Mouse (Mus musculus) forebrain, embryonic 16.5 days (tissue): ENCODE data around the gene Myl6. TPM values are rescaled to one million over a fixed set of nuclear protein-coding genes. Genes with fewer than 3 reads are reported as not detected.

ENCODE experiments used
- ATAC-seq: fragments of 200-750 bp; cut with Nextera tagmentation; 2 replicates; pipeline ENCODE4 v1.8.0; 2017; ENCODE audit warnings: mild to moderate bottlenecking, moderate library complexity
- H3K27ac ChIP-seq: fragments of 300-500 bp; sonication (generic); 2 replicates; pipeline ENCODE4 v1.5.1; 2014; ENCODE audit warnings: low read length, control low read depth
- H3K27me3 ChIP-seq: fragments of 300-500 bp; sonication (generic); replicated peaks from 2 replicates; pipeline ENCODE4 v1.6.1; 2014; ENCODE audit warnings: low read length; ENCODE audit not compliant: control insufficient read depth, insufficient read depth
- H3K36me3 ChIP-seq: fragments of 300-500 bp; sonication (generic); 2 replicates; pipeline ENCODE4 v1.6.1; 2014; ENCODE audit not compliant: control insufficient read depth, insufficient read depth
- H3K4me1 ChIP-seq: fragments of 300-500 bp; sonication (generic); replicated peaks from 2 replicates; pipeline ENCODE4 v1.6.1; 2014; ENCODE audit warnings: low read length; ENCODE audit not compliant: control insufficient read depth, insufficient read depth
- H3K4me2 ChIP-seq: fragments of 300-500 bp; sonication (generic); 2 replicates; pipeline ENCODE4 v1.6.1; 2014; ENCODE audit warnings: mild to moderate bottlenecking, low read length, control low read depth
- H3K4me3 ChIP-seq: fragments of 300-500 bp; sonication (generic); replicated peaks from 2 replicates; pipeline ENCODE4 v1.5.1; 2014; ENCODE audit warnings: mild to moderate bottlenecking, low read length, control low read depth
- H3K9ac ChIP-seq: fragments of 300-500 bp; sonication (generic); replicated peaks from 2 replicates; pipeline ENCODE4 v1.6.1; 2014; ENCODE audit warnings: low read depth, low read length, control low read depth
- H3K9me3 ChIP-seq: fragments of 300-500 bp; sonication (generic); 2 replicates; pipeline ENCODE4 v1.6.1; 2016; ENCODE audit warnings: low read length; ENCODE audit not compliant: control insufficient read depth
- WGBS: fragments of 180-500 bp; shearing (Covaris S2); extraction: QIAGEN DNeasy Blood & Tissue Kit; methylation state at CpG from one replicate; pipeline ENCODE4 v1.1.7; 2014; 5-methylcytosine and 5-hydroxymethylcytosine counted together
- microRNA-seq: library from miRNA; unstranded; fragments of <30 nt; microRNA quantifications from one replicate; pipeline ENCODE4, GENCODE M21; 2017
- polyA plus RNA-seq: library from polyadenylated mRNA; unstranded; fragments of >200 nt; fragmentation: Nextera tagmentation; extraction: Ambion mirVana; gene quantifications from 2 replicates; pipeline ENCODE4 v1.2.1, GENCODE M21; 2015

Myl6 gene
- polyA plus RNA-seq, 1 experiment from 2014 or later, result 678 TPM

- peak overlapping the region; percentile 20; the same call in 1 of the 2 replicates for H3K4me2 ChIP-seq
- H3K27me3 ChIP-seq, result no peaks in the 10 kb centered on the region
- no peak overlapping the region for H3K4me3 ChIP-seq
- H3K9me3 ChIP-seq, result no peaks in the 10 kb centered on the region
- H3K27ac ChIP-seq, result no peak overlapping the region
- no peak overlapping the region for H3K9ac ChIP-seq
- peak; percentile 16; the same call in 1 of the 2 replicates for ATAC-seq
- no peaks in the 10 kb centered on the region; the same call in 1 of the 2 replicates for H3K4me1 ChIP-seq
- H3K36me3 ChIP-seq, result no peaks in the 10 kb centered on the region
- WGBS, result 4% methylated on average over 6 of the region's 6 CpGs
Measured at GRCm38 (mm10) chr10:128455280-128455679, 38.7 kb downstream of the Myl6 start.

GRCm38 (mm10) chr10:128454471-128454870 is 39.5 kb downstream of the Myl6 start:
- Histone ChIP-seq H3K4me3 (no peak overlapping the region), H3K9ac (no peak overlapping the region), H3K4me2 (no peak overlapping the region), H3K4me1 (no peaks in the 10 kb centered on the region), H3K27ac (no peak overlapping the region), H3K27me3 (no peaks in the 10 kb centered on the region), H3K36me3 (no peaks in the 10 kb centered on the region), H3K9me3 (no peaks in the 10 kb centered on the region)
- 79% methylated on average over 3 of the region's 3 CpGs for WGBS
- no peak for ATAC-seq

GRCm38 (mm10) chr10:128451014-128451413 is 42.9 kb downstream of the Myl6 start:
- no peaks in the 10 kb centered on the region for H3K36me3 ChIP-seq
- H3K27me3 ChIP-seq, result no peaks in the 10 kb centered on the region
- no peak for ATAC-seq
- no peak overlapping the region for H3K27ac ChIP-seq
- H3K9ac ChIP-seq, result no peak overlapping the region
- no peaks in the 10 kb centered on the region for H3K9me3 ChIP-seq
- no peak overlapping the region for H3K4me2 ChIP-seq
- 83% methylated on average over 6 of the region's 6 CpGs for WGBS
- H3K4me1 ChIP-seq, result no peaks in the 10 kb centered on the region
- no peak overlapping the region for H3K4me3 ChIP-seq

GRCm38 (mm10) chr10:128445407-128445806 is 48.5 kb downstream of the Myl6 start:
- no peak overlapping the region for H3K27ac ChIP-seq
- peaks cover 7% of the 10 kb centered on the region; the same call in 1 of the 2 replicates for H3K36me3 ChIP-seq
- WGBS, result 96% methylated on average over 4 of the region's 4 CpGs
- no peak overlapping the region for H3K4me2 ChIP-seq
- no peaks in the 10 kb centered on the region for H3K4me1 ChIP-seq
- H3K27me3 ChIP-seq, result no peaks in the 10 kb centered on the region
- no peaks in the 10 kb centered on the region for H3K9me3 ChIP-seq
- no peak for ATAC-seq
- no peak overlapping the region for H3K9ac ChIP-seq
- no peak overlapping the region for H3K4me3 ChIP-seq

GRCm38 (mm10) chr10:128444354-128444753 is 49.6 kb downstream of the Myl6 start:
- H3K9ac ChIP-seq, result no peak overlapping the region
- peaks cover 11% of the 10 kb centered on the region for H3K36me3 ChIP-seq
- no peaks in the 10 kb centered on the region for H3K9me3 ChIP-seq
- H3K4me3 ChIP-seq, result no peak overlapping the region
- no peaks in the 10 kb centered on the region for H3K4me1 ChIP-seq
- H3K4me2 ChIP-seq, result no peak overlapping the region
- H3K27me3 ChIP-seq, result no peaks in the 10 kb centered on the region
- H3K27ac ChIP-seq, result no peak overlapping the region
- WGBS, result 76% methylated on average over 6 of the region's 6 CpGs
- ATAC-seq, result no peak

GRCm38 (mm10) chr10:128442718-128443117 is 51.2 kb downstream of the Myl6 start:
- H3K4me3 ChIP-seq, result no peak overlapping the region
- H3K9me3 ChIP-seq, result no peaks in the 10 kb centered on the region
- WGBS, result 83% methylated on average over 1 of the region's 1 CpGs
- no peak for ATAC-seq
- H3K36me3 ChIP-seq, result peaks cover 17% of the 10 kb centered on the region
- H3K9ac ChIP-seq, result no peak overlapping the region
- H3K27ac ChIP-seq, result no peak overlapping the region
- H3K27me3 ChIP-seq, result no peaks in the 10 kb centered on the region
- H3K4me1 ChIP-seq, result no peaks in the 10 kb centered on the region
- H3K4me2 ChIP-seq, result no peak overlapping the region

GRCm38 (mm10) chr10:128441324-128442119 is 52.4 kb downstream of the Myl6 start:
- Histone ChIP-seq H3K27ac (no peak overlapping the region), H3K9me3 (no peaks in the 10 kb centered on the region), H3K4me1 (no peaks in the 10 kb centered on the region), H3K27me3 (no peaks in the 10 kb centered on the region), H3K4me3 (no peak overlapping the region), H3K36me3 (peaks cover 23% of the 10 kb centered on the region), H3K4me2 (no peak overlapping the region), H3K9ac (no peak overlapping the region)
- peak; percentile 43; the same call in 1 of the 2 replicates for ATAC-seq
- WGBS, result 83% methylated on average over 10 of the region's 10 CpGs

Small RNA genes lying within 50 kb of the gene (microRNA-seq; reads per million reads assigned to microRNA genes)
- gene Mir6916 (not detected), gene Mir8105 (not detected)

Other genes with a start within 250 kb of the Myl6 start
- gene Apon, start 240.0 kb downstream of the Myl6 start, polyA plus RNA-seq, result not detected in 2 replicates
- gene Apof, start 225.5 kb downstream of the Myl6 start, polyA plus RNA-seq, result not detected in 2 replicates
- 18.7 and 23.3 TPM in 2 replicates for gene Stat2, start 223.6 kb downstream of the Myl6 start, polyA plus RNA-seq
- gene Il23a, start 195.4 kb downstream of the Myl6 start, polyA plus RNA-seq, result 0.39 TPM in 1 of 2 replicates, not detected in the other
- 27.8 and 28.5 TPM in 2 replicates for gene Pan2, start 190.8 kb downstream of the Myl6 start, polyA plus RNA-seq
- 190 and 195 TPM in 2 replicates for gene Cnpy2, start 171.7 kb downstream of the Myl6 start, polyA plus RNA-seq
- 247 and 259 TPM in 2 replicates for gene Cs, start 156.4 kb downstream of the Myl6 start, polyA plus RNA-seq
- 32.2 and 32.7 TPM in 2 replicates for gene Coq10a, start 125.1 kb downstream of the Myl6 start, polyA plus RNA-seq
- gene Ankrd52, start 117.0 kb downstream of the Myl6 start, polyA plus RNA-seq, result 11.3 and 13.2 TPM in 2 replicates
- gene Slc39a5, start 92.9 kb downstream of the Myl6 start, polyA plus RNA-seq, result 0.10 and 0.25 TPM in 2 replicates
- 139 and 147 TPM in 2 replicates for gene Nabp2, start 82.7 kb downstream of the Myl6 start, polyA plus RNA-seq
- 121 and 122 TPM in 2 replicates for gene Rnf41, start 82.5 kb downstream of the Myl6 start, polyA plus RNA-seq
- gene Smarcc2, start 34.9 kb downstream of the Myl6 start, polyA plus RNA-seq, result 215 and 217 TPM in 2 replicates
- 5.4 and 5.9 TPM in 2 replicates for gene Myl6b, start 4.5 kb upstream of the Myl6 start, polyA plus RNA-seq
- 9.0 and 9.6 TPM in 2 replicates for gene Esyt1, start 31.7 kb upstream of the Myl6 start, polyA plus RNA-seq
- 20.9 and 21.7 TPM in 2 replicates for gene Zc3h10, start 53.6 kb upstream of the Myl6 start, polyA plus RNA-seq
- gene Rpl41, start 55.2 kb upstream of the Myl6 start, polyA plus RNA-seq, result 2,032 and 2,064 TPM in 2 replicates
- 149 and 152 TPM in 2 replicates for gene Pa2g4, start 71.8 kb upstream of the Myl6 start, polyA plus RNA-seq
- gene Erbb3, start 95.5 kb upstream of the Myl6 start, polyA plus RNA-seq, result 0.46 and 0.62 TPM in 2 replicates
- 358 and 398 TPM in 2 replicates for gene Rps26, start 132.6 kb upstream of the Myl6 start, polyA plus RNA-seq
- 9.0 and 15.6 TPM in 2 replicates for gene Ikzf4, start 151.8 kb upstream of the Myl6 start, polyA plus RNA-seq
- 11.2 and 12.7 TPM in 2 replicates for gene Suox, start 179.9 kb upstream of the Myl6 start, polyA plus RNA-seq
- 128 and 131 TPM in 2 replicates for gene Rab5b, start 202.1 kb upstream of the Myl6 start, polyA plus RNA-seq
- 0.14 and 0.25 TPM in 2 replicates for gene Pmel, start 210.1 kb upstream of the Myl6 start, polyA plus RNA-seq
- 29.7 and 37.8 TPM in 2 replicates for gene Cdk2, start 210.9 kb upstream of the Myl6 start, polyA plus RNA-seq